Mouse (Mus musculus) liver, embryonic 12.5 days (tissue): ENCODE measurements around the gene Fat3. TPM values are rescaled to one million over a fixed set of nuclear protein-coding genes. Genes with fewer than 3 reads are reported as not detected.

ENCODE experiments used
- ATAC-seq: fragments of 200-750 bp; cut with Nextera tagmentation; 2 replicates; pipeline ENCODE4 v1.8.0; 2017; ENCODE audit warnings: moderate number of reproducible peaks, mild to moderate bottlenecking, moderate library complexity
- H3K27ac ChIP-seq: fragments of 300-500 bp; sonication (generic); 2 replicates; pipeline ENCODE4 v1.5.1; 2016; ENCODE audit warnings: mild to moderate bottlenecking
- H3K27me3 ChIP-seq: fragments of 300-500 bp; sonication (generic); replicated peaks from 2 replicates; pipeline ENCODE4 v1.6.1; 2016; ENCODE audit warnings: mild to moderate bottlenecking, moderate library complexity
- H3K36me3 ChIP-seq: fragments of 300-500 bp; sonication (generic); 2 replicates; pipeline ENCODE4 v1.6.1; 2016; ENCODE audit warnings: mild to moderate bottlenecking, moderate library complexity
- H3K4me1 ChIP-seq: fragments of 300-500 bp; sonication (generic); 2 replicates; pipeline ENCODE4 v1.6.1; 2016
- H3K4me2 ChIP-seq: fragments of 300-500 bp; sonication (generic); 2 replicates; pipeline ENCODE4 v1.6.1; 2016; ENCODE audit warnings: mild to moderate bottlenecking, moderate library complexity
- H3K4me3 ChIP-seq: fragments of 300-500 bp; sonication (generic); 2 replicates; pipeline ENCODE4 v1.5.1; 2016; ENCODE audit warnings: mild to moderate bottlenecking, moderate library complexity
- H3K9ac ChIP-seq: fragments of 300-500 bp; sonication (generic); 2 replicates; pipeline ENCODE4 v1.6.1; 2016; ENCODE audit warnings: mild to moderate bottlenecking, moderate library complexity
- H3K9me3 ChIP-seq: fragments of 300-500 bp; sonication (generic); replicated peaks from 2 replicates; pipeline ENCODE4 v1.6.1; 2016; ENCODE audit warnings: mild to moderate bottlenecking, moderate library complexity
- WGBS: fragments of 180-500 bp; shearing (Covaris S2); methylation state at CpG from one replicate; pipeline ENCODE4 v1.1.7; 2016; ENCODE audit not compliant: insufficient replicate concordance; 5-methylcytosine and 5-hydroxymethylcytosine counted together
- polyA plus RNA-seq: library from polyadenylated mRNA; unstranded; fragments of >200 nt; fragmentation: Nextera tagmentation; extraction: Ambion mirVana; gene quantifications from 2 replicates; pipeline ENCODE4 v1.2.1, GENCODE M21; 2016

The Fat3 gene
- polyA plus RNA-seq, 1 experiment from 2014 or later: 0.18 TPM

- Histone ChIP-seq H3K36me3 (no peaks in the 10 kb centered on the region), H3K4me3 (no peak overlapping the region), H3K27ac (no peak overlapping the region), H3K27me3 (peaks cover 36% of the 10 kb centered on the region), H3K9ac (no peak overlapping the region), H3K4me2 (no peak overlapping the region), H3K9me3 (no peaks in the 10 kb centered on the region), H3K4me1 (no peaks in the 10 kb centered on the region)
- 65% methylated on average over 3 of the region's 3 CpGs for WGBS
- no peak for ATAC-seq
Observed at GRCm38 (mm10) chr9:16496331-16496730, 4.8 kb downstream of the Fat3 start.

- Histone ChIP-seq H3K27me3 (no peaks in the 10 kb centered on the region), H3K4me3 (no peak overlapping the region), H3K4me2 (no peak overlapping the region), H3K27ac (no peak overlapping the region), H3K4me1 (no peaks in the 10 kb centered on the region; the same call in 1 of the 2 replicates), H3K36me3 (no peaks in the 10 kb centered on the region), H3K9me3 (no peaks in the 10 kb centered on the region), H3K9ac (no peak overlapping the region)
- WGBS: 50% methylated on average over 3 of the region's 3 CpGs
- no peak for ATAC-seq
Observed at GRCm38 (mm10) chr9:16489661-16490060, 11.4 kb downstream of the Fat3 start.

GRCm38 (mm10) chr9:16487565-16487964, 13.5 kb downstream of the Fat3 start:
- Histone ChIP-seq H3K27ac (no peak overlapping the region), H3K4me3 (no peak overlapping the region), H3K9me3 (no peaks in the 10 kb centered on the region), H3K36me3 (no peaks in the 10 kb centered on the region), H3K9ac (no peak overlapping the region), H3K4me1 (no peaks in the 10 kb centered on the region; the same call in 1 of the 2 replicates), H3K27me3 (no peaks in the 10 kb centered on the region), H3K4me2 (no peak overlapping the region)
- ATAC-seq: no peak

GRCm38 (mm10) chr9:16486229-16486628, 14.9 kb downstream of the Fat3 start:
- H3K9me3 ChIP-seq: no peaks in the 10 kb centered on the region
- H3K4me2 ChIP-seq: no peak overlapping the region
- no peak overlapping the region for H3K27ac ChIP-seq
- H3K9ac ChIP-seq: no peak overlapping the region
- no peaks in the 10 kb centered on the region for H3K36me3 ChIP-seq
- WGBS: 78% methylated on average over 1 of the region's 1 CpGs
- H3K27me3 ChIP-seq: no peaks in the 10 kb centered on the region
- no peaks in the 10 kb centered on the region; the same call in 1 of the 2 replicates for H3K4me1 ChIP-seq
- no peak for ATAC-seq
- H3K4me3 ChIP-seq: no peak overlapping the region

DNA sequence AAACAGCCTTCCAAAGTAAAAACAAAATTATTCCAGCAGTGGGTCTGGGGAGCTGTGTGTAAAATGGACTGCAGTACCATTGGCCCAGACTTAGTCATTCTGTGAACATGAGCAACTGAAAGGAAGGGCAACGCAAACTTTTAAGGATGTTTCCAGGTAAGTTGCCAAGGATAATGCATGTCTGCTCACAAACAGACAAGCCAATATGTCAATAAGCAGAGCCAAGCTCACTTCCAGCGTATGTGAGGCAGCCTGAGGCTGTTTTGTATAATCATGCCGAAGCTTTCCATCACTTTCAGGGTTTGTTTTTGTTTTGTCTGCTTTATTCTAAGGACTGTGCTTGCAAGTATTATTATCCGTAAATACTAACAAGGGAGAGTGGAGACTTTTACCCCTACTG, 15.9 kb downstream of the Fat3 start:
- no peaks in the 10 kb centered on the region for H3K27me3 ChIP-seq
- no peak overlapping the region for H3K4me2 ChIP-seq
- no peaks in the 10 kb centered on the region for H3K36me3 ChIP-seq
- H3K4me1 ChIP-seq: no peaks in the 10 kb centered on the region; the same call in 1 of the 2 replicates
- no peak overlapping the region for H3K9ac ChIP-seq
- H3K9me3 ChIP-seq: no peaks in the 10 kb centered on the region
- no peak overlapping the region for H3K4me3 ChIP-seq
- no peak overlapping the region for H3K27ac ChIP-seq
- no peak for ATAC-seq
- WGBS: 48% methylated on average over 4 of the region's 4 CpGs

GRCm38 (mm10) chr9:16484765-16485164, 16.3 kb downstream of the Fat3 start:
- H3K9ac ChIP-seq: no peak overlapping the region
- H3K27me3 ChIP-seq: no peaks in the 10 kb centered on the region
- no peak overlapping the region for H3K4me3 ChIP-seq
- H3K36me3 ChIP-seq: no peaks in the 10 kb centered on the region
- no peaks in the 10 kb centered on the region; the same call in 1 of the 2 replicates for H3K4me1 ChIP-seq
- H3K9me3 ChIP-seq: no peaks in the 10 kb centered on the region
- 56% methylated on average over 2 of the region's 2 CpGs for WGBS
- peak; percentile 55; the same call in 1 of the 2 replicates for ATAC-seq
- H3K4me2 ChIP-seq: no peak overlapping the region
- no peak overlapping the region for H3K27ac ChIP-seq

DNA sequence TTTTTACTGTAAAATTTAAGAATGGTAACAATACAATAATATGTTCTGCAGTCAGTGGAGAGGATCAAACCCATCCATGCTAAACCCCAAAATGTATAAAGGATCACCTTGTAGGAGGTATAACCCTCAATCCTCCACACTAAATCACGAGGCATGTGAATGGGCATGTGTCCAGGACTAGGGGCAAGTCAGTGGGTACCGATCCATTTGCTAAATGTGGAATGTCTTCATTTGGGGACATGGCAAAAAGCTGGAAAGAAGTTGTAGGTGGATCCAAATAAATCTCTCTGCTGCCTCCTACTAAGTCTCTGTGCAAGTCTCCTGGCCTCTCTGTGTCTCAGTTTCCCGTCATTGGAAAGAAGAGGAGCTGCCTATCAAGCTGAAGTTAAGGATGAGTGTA, 39.6 kb downstream of the Fat3 start:
- no peak overlapping the region for H3K9ac ChIP-seq
- ATAC-seq: no peak
- H3K4me1 ChIP-seq: no peaks in the 10 kb centered on the region
- WGBS: 64% methylated on average over 3 of the region's 3 CpGs
- H3K4me3 ChIP-seq: no peak overlapping the region
- no peaks in the 10 kb centered on the region for H3K27me3 ChIP-seq
- no peaks in the 10 kb centered on the region for H3K36me3 ChIP-seq
- H3K27ac ChIP-seq: no peak overlapping the region
- H3K4me2 ChIP-seq: no peak overlapping the region
- no peaks in the 10 kb centered on the region for H3K9me3 ChIP-seq

GRCm38 (mm10) chr9:16460591-16460990, 40.5 kb downstream of the Fat3 start:
- Histone ChIP-seq H3K9ac (no peak overlapping the region), H3K4me2 (no peak overlapping the region), H3K4me1 (no peaks in the 10 kb centered on the region), H3K27me3 (no peaks in the 10 kb centered on the region), H3K9me3 (no peaks in the 10 kb centered on the region), H3K36me3 (no peaks in the 10 kb centered on the region), H3K27ac (no peak overlapping the region), H3K4me3 (no peak overlapping the region)
- ATAC-seq: no peak
- 66% methylated on average over 2 of the region's 2 CpGs for WGBS

DNA sequence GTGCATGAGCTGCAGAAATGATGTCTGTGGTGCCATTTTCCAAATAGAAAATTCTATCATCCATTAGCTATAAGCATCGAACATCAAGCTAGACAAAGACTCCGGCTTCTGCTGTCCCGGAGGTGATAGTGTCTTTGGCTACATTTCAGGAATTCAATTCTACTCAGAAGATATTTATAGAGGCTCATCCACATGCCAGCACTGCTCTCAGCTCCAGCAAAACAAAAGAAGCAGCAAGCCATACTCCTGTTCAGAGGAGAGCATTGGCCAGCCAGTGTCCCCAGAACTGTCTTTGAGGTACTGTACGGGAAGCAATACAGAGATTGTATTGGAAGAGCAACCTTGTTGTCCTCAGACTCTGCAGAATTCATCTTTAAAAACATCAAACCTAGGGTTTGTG, 59.2 kb downstream of the Fat3 start:
- H3K27ac ChIP-seq: no peak overlapping the region
- 72% methylated on average over 4 of the region's 4 CpGs for WGBS
- H3K27me3 ChIP-seq: no peaks in the 10 kb centered on the region
- no peak overlapping the region for H3K4me2 ChIP-seq
- no peak overlapping the region for H3K9ac ChIP-seq
- H3K9me3 ChIP-seq: no peaks in the 10 kb centered on the region
- no peak overlapping the region for H3K4me3 ChIP-seq
- no peaks in the 10 kb centered on the region for H3K36me3 ChIP-seq
- no peak for ATAC-seq
- no peaks in the 10 kb centered on the region for H3K4me1 ChIP-seq

DNA sequence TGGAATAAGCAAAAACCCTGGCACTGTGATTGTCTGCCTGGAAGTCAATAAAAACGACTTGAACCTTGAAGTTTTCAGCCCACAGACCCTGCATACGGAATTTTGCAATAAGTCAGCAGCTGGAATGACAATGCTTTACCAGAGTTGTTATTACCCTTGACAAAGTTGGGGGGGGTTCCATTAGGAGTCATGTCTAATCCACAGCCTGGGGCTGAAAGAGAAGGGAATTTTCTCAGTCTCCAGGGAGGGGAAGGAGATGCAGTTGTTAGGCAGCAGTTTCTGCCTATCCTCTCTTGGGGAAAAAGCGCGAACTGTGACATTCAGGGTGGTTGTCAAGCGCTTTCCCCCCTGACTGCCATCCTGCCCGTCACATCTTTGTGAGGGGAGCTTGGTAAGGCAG, 60.4 kb downstream of the Fat3 start:
- Histone ChIP-seq H3K4me2 (no peak overlapping the region), H3K4me3 (no peak overlapping the region), H3K27ac (no peak overlapping the region), H3K4me1 (no peaks in the 10 kb centered on the region), H3K9ac (no peak overlapping the region), H3K9me3 (no peaks in the 10 kb centered on the region), H3K36me3 (no peaks in the 10 kb centered on the region), H3K27me3 (no peaks in the 10 kb centered on the region)
- 49% methylated on average over 6 of the region's 6 CpGs for WGBS
- no peak for ATAC-seq

GRCm38 (mm10) chr9:16439941-16440340, 61.1 kb downstream of the Fat3 start:
- H3K9me3 ChIP-seq: no peaks in the 10 kb centered on the region
- H3K27ac ChIP-seq: no peak overlapping the region
- no peak for ATAC-seq
- 58% methylated on average over 3 of the region's 3 CpGs for WGBS
- H3K4me1 ChIP-seq: no peaks in the 10 kb centered on the region
- H3K4me2 ChIP-seq: no peak overlapping the region
- H3K36me3 ChIP-seq: no peaks in the 10 kb centered on the region
- no peaks in the 10 kb centered on the region for H3K27me3 ChIP-seq
- no peak overlapping the region for H3K9ac ChIP-seq
- H3K4me3 ChIP-seq: no peak overlapping the region

- ATAC-seq: no peak
- Histone ChIP-seq H3K9me3 (no peaks in the 10 kb centered on the region), H3K36me3 (no peaks in the 10 kb centered on the region), H3K27ac (no peak overlapping the region), H3K4me2 (no peak overlapping the region), H3K9ac (no peak overlapping the region), H3K27me3 (no peaks in the 10 kb centered on the region), H3K4me3 (no peak overlapping the region), H3K4me1 (no peaks in the 10 kb centered on the region)
- WGBS: 39% methylated on average over 5 of the region's 5 CpGs
Observed at GRCm38 (mm10) chr9:16437805-16438204, 63.3 kb downstream of the Fat3 start.

DNA sequence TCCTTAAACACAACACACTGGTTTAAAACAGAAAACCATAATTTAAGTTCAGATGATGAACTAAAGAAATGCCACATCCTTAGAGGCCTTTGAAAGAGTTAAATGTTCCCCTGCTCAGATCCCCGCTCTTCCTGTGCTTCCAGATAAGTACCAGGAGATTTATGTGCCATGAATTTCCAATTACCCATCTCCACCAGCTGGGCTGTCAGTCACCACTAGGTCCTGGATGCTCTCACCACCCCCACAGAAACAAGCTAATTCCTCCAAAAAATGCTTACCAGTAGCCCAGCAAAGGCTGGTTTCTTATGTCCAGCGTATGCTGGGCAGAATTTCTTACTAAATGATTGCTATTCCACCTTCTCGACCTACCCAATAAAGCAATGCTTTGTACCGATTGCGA, 72.5 kb downstream of the Fat3 start:
- Histone ChIP-seq H3K4me2 (no peak overlapping the region), H3K4me3 (no peak overlapping the region), H3K36me3 (no peaks in the 10 kb centered on the region), H3K9me3 (no peaks in the 10 kb centered on the region), H3K9ac (no peak overlapping the region), H3K4me1 (no peaks in the 10 kb centered on the region), H3K27ac (no peak overlapping the region), H3K27me3 (no peaks in the 10 kb centered on the region)
- WGBS: 56% methylated on average over 5 of the region's 5 CpGs
- no peak for ATAC-seq
